ENCODE assay signal across 12 mouse cellular contexts in genomic region chr12:70068647-70069257, GRCm38 (mm10). TPM values are rescaled to one million over a fixed set of nuclear protein-coding genes. Genes with fewer than 3 reads are reported as not detected.
DNase-seq lines count a peak whose midpoint lies in the region; ATAC-seq and TF ChIP-seq lines count a peak whose summit lies in the region.
"Had no signal": no experiment of that assay in that cellular context is flagged by ENCODE, and none has a peak within 500 bp of the region (broad histone marks: within the 10 kb centered on the region; RNA-seq: fewer than 3 reads in every experiment).

No protein-coding gene starts in this region.

- H3K4me2 ChIP-seq in kidney, embryonic 14.5 days (replicated peaks; ENCODE audit: low read depth, low read length), result no peak overlapping the region
- no peak overlapping the region for H3K4me2 ChIP-seq in hindbrain, embryonic 12.5 days (replicated peaks)
- H3K4me2 ChIP-seq in midbrain, postnatal 0 days (ENCODE audit: low read depth, low read length, poor library complexity, severe bottlenecking), result no peak overlapping the region
- H3K4me2 ChIP-seq: heart, embryonic 15.5 days had no signal

- H3K9ac ChIP-seq in kidney, embryonic 14.5 days (ENCODE audit: low read depth, low read length), result no peak overlapping the region
- H3K9ac ChIP-seq in hindbrain, embryonic 12.5 days, result no peak overlapping the region
- H3K9ac ChIP-seq in midbrain, postnatal 0 days (replicated peaks; ENCODE audit: low read length, poor library complexity, severe bottlenecking), result 0 out of 2 replicates have a peak overlapping the region, but pooled peaks have one; percentile 4
- H3K9ac ChIP-seq: heart, embryonic 15.5 days had no signal

- H3K4me1 ChIP-seq in kidney, embryonic 14.5 days (ENCODE audit: control insufficient read depth, insufficient read depth, low read length), result peaks cover 10% of the 10 kb centered on the region
- peaks cover 36% of the 10 kb centered on the region for H3K4me1 ChIP-seq in hindbrain, embryonic 12.5 days
- no peaks in the 10 kb centered on the region for H3K4me1 ChIP-seq in midbrain, postnatal 0 days (ENCODE audit: insufficient read depth, low read length)

- 11% methylated on average over 6 of the region's 6 CpGs for WGBS in kidney, embryonic 14.5 days
- 22% methylated on average over 6 of the region's 6 CpGs for WGBS in hindbrain, embryonic 12.5 days
- 21% methylated on average over 6 of the region's 6 CpGs for WGBS in midbrain, postnatal 0 days

- peak; percentile 63 for ATAC-seq in kidney, embryonic 14.5 days (ENCODE audit: low FRiP score, low TSS enrichment)
- peak; percentile 53 for ATAC-seq in hindbrain, embryonic 12.5 days (ENCODE audit: low FRiP score)
- ATAC-seq in midbrain, postnatal 0 days (ENCODE audit: low FRiP score), result 0 out of 2 replicates have a peak, but pooled peaks have one; percentile 23

- H3K4me3 ChIP-seq in kidney, embryonic 14.5 days (ENCODE audit: low read length), result no peak overlapping the region
- no peak overlapping the region for H3K4me3 ChIP-seq in hindbrain, embryonic 12.5 days
- H3K4me3 ChIP-seq in midbrain, postnatal 0 days (ENCODE audit: low read depth, low read length), result no peak overlapping the region
- H3K4me3 ChIP-seq: heart, embryonic 15.5 days had no signal

- no peak for TF ChIP-seq CTCF in midbrain, postnatal 0 days (IDR thresholded peaks at IDR 0.05)

- H3K36me3 ChIP-seq in kidney, embryonic 14.5 days (ENCODE audit: control insufficient read depth, insufficient read depth, low read length), result no peaks in the 10 kb centered on the region
- no peaks in the 10 kb centered on the region for H3K36me3 ChIP-seq in hindbrain, embryonic 12.5 days
- peaks cover 5% of the 10 kb centered on the region for H3K36me3 ChIP-seq in midbrain, postnatal 0 days (ENCODE audit: insufficient read depth, low read length)
- H3K36me3 ChIP-seq: heart, embryonic 15.5 days had no signal

- no peak overlapping the region for H3K27ac ChIP-seq in kidney, embryonic 14.5 days (ENCODE audit: low read depth, low read length)
- H3K27ac ChIP-seq in hindbrain, embryonic 12.5 days, result peak overlapping the region; percentile 71
- no peak overlapping the region for H3K27ac ChIP-seq in midbrain, postnatal 0 days (ENCODE audit: low read depth, low read length)
- H3K27ac ChIP-seq: heart, embryonic 15.5 days had no signal

- H3K27me3 ChIP-seq in kidney, embryonic 14.5 days (ENCODE audit: control insufficient read depth, insufficient read depth, low read length), result no peaks in the 10 kb centered on the region
- H3K27me3 ChIP-seq in hindbrain, embryonic 12.5 days, result no peaks in the 10 kb centered on the region
- H3K27me3 ChIP-seq in midbrain, postnatal 0 days (ENCODE audit: insufficient read depth, low read length), result no peaks in the 10 kb centered on the region
- H3K27me3 ChIP-seq: heart, embryonic 15.5 days had no signal

- H3K9me3 ChIP-seq in kidney, embryonic 14.5 days (ENCODE audit: control insufficient read depth, low read length), result no peaks in the 10 kb centered on the region
- H3K9me3 ChIP-seq in hindbrain, embryonic 12.5 days (replicated peaks), result no peaks in the 10 kb centered on the region
- no peaks in the 10 kb centered on the region for H3K9me3 ChIP-seq in midbrain, postnatal 0 days (ENCODE audit: low read length)
- H3K9me3 ChIP-seq: heart, embryonic 15.5 days had no signal

- intact Hi-C loops in left cerebral cortex, postnatal 10 days (cut with DNase I), result loop anchor here (10.0 kb wide), 1 partner anchor 344 kb away; the partner anchor contains the start of genes Atp5s and L2hgdh

- no peak for DNase-seq in kidney, postnatal 10 days
- DNase-seq in embryo, embryonic 9.5 days (ENCODE audit: extremely low spot score), result peak; percentile 41
- peak; percentile 42 for DNase-seq in midbrain, postnatal 0 days (ENCODE audit: low spot score)
- no peak for DNase-seq in left cerebral cortex, postnatal 10 days (ENCODE audit: extremely low spot score in 1 of 2, low spot score in 2 of 2)
- no peak for DNase-seq in layer of hippocampus, adult 18-20 months (ENCODE audit: low spot score in 2 of 2)
- DNase-seq in layer of hippocampus, adult 11-12 months (ENCODE audit: low spot score), result no peak
- DNase-seq: cerebellum, postnatal 36 days; kidney, adult 18-20 months; lung, adult 2 months had no signal

RNA-seq across cellular contexts. Expression of gene Nin, which starts 44.8 kb away (rescaled TPM):
- polyA plus RNA-seq in kidney, embryonic 14.5 days (2014; fragmentation: Nextera tagmentation; extraction: Ambion mirVana), result 10.8 and 20.3 TPM in 2 replicates
- 15.7 and 17.0 TPM in 2 replicates for polyA plus RNA-seq in hindbrain, embryonic 12.5 days (2016; fragmentation: Nextera tagmentation; extraction: Ambion mirVana)
- total RNA-seq in midbrain, postnatal 0 days (2014; rRNA removed), result 25.0 and 25.8 TPM in 2 replicates
- 4.9 and 7.9 TPM in 2 replicates for polyA plus RNA-seq in midbrain, postnatal 0 days (2015; fragmentation: Nextera tagmentation; extraction: Ambion mirVana)
- 10 to 100 TPM; 49.2 to 51.8 TPM for total RNA-seq in left cerebral cortex, postnatal 10 days (2021)
- total RNA-seq in layer of hippocampus, adult 18-20 months (2021), result 10 to 100 TPM; 62.4 to 69.6 TPM

Comparison
In these comparisons a context has a peak if more than half of its experiments do, and no peak if none do; other contexts are left out.
1. DNase-seq: peak in embryo, embryonic 9.5 days (single experiment) and midbrain, postnatal 0 days (single experiment); none in kidney, postnatal 10 days (single experiment), left cerebral cortex, postnatal 10 days (0 of 2), layer of hippocampus, adult 18-20 months (0 of 2) and layer of hippocampus, adult 11-12 months (single experiment).
2. Peak in every context shown above with its lines, with median percentiles within 50 percentile points of each other: ATAC-seq.